Mouse (Mus musculus): ENCODE data around the gene Zfp784. TPM values are rescaled to one million over a fixed set of nuclear protein-coding genes. Genes with fewer than 3 reads are reported as not detected.

Gene Zfp784
- polyA plus RNA-seq, 1 experiment from 2014 or later, result 6.0 TPM

DNA sequence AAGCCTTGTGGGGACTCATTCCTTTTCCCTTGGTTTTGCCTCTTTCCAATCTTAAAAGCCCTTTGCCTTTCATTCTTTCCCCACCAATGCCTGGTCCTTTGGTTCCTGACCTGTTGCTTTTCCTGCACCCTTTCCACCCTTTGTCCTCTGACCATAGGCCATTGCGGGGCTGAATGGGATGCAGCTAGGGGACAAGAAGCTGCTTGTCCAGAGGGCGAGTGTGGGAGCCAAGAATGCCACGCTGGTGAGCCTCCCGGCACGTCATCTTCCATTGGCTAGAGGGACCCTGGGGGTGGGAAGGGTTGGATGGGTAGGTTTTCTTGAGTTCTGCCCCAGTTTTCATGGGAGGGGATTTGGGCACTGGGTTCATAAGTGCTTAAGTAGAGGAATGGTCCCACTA lies 36.7 kb upstream of the Zfp784 start:
- Histone ChIP-seq H3K9ac (no peak overlapping the region), H3K4me1 (replicated peaks) (no peaks in the 10 kb centered on the region), H3K9me3 (no peaks in the 10 kb centered on the region), H3K27me3 (replicated peaks) (no peaks in the 10 kb centered on the region), H3K27ac (no peak overlapping the region), H3K36me3 (peaks cover 55% of the 10 kb centered on the region), H3K4me2 (replicated peaks) (no peak overlapping the region), H3K4me3 (replicated peaks) (no peak overlapping the region)
- no peak for ATAC-seq
- WGBS, result 96% methylated on average over 5 of the region's 5 CpGs

DNA sequence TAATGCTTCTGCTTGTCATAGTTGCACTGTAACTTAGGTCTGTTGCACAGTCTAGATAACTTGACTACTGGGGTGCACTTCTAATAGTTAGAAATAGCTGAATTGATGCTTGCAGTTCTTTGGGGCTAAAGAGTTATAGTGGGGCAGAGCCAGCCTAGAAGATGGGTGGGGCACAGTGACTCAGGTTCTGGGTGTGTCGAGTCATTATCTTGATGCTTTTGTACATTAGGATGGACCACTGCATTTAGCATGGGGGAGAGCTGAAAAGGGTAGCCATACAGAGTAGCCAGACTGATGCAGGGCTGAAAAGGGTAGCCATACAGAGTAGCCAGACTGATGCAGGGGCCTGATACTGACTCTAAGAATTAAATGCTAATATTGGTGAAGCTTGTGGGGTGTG lies 35.3 kb upstream of the Zfp784 start:
- no peak overlapping the region for H3K4me2 ChIP-seq (replicated peaks)
- no peak overlapping the region for H3K9ac ChIP-seq
- H3K4me3 ChIP-seq (replicated peaks), result no peak overlapping the region
- H3K9me3 ChIP-seq, result no peaks in the 10 kb centered on the region
- H3K27ac ChIP-seq, result no peak overlapping the region
- no peaks in the 10 kb centered on the region for H3K4me1 ChIP-seq (replicated peaks)
- H3K27me3 ChIP-seq (replicated peaks), result no peaks in the 10 kb centered on the region
- ATAC-seq, result peak; percentile 31; the same call in 1 of the 2 replicates
- peaks cover 65% of the 10 kb centered on the region for H3K36me3 ChIP-seq
- 62% methylated on average over 1 of the region's 1 CpGs for WGBS

DNA sequence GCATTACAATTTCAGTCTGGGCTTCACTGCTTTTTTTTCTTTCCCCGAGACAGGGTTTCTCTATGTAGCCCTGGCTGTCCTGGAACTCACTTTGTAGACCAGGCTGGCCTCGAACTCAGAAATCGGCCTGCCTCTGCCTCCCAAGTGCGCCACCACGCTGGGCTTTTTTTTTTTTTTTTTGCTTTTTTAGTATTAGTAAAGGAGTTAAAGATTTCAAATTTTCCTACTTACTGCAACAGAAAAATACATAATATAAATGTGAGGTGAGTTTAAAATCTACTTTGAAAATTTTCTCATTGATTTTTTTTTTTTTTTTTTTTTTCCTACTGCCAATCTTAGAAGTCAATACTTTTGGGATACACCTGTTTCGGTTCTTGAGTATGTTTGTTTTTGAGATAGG lies 26.6 kb upstream of the Zfp784 start:
- Histone ChIP-seq H3K27ac (no peak overlapping the region), H3K36me3 (peaks cover 28% of the 10 kb centered on the region), H3K27me3 (replicated peaks) (no peaks in the 10 kb centered on the region), H3K4me1 (replicated peaks) (peaks cover 21% of the 10 kb centered on the region), H3K9ac (no peak overlapping the region), H3K4me2 (replicated peaks) (peak overlapping the region; percentile 74; the same call in 1 of the 2 replicates), H3K4me3 (replicated peaks) (no peak overlapping the region), H3K9me3 (no peaks in the 10 kb centered on the region)
- WGBS, result 89% methylated on average over 6 of the region's 6 CpGs
- no peak for ATAC-seq

DNA sequence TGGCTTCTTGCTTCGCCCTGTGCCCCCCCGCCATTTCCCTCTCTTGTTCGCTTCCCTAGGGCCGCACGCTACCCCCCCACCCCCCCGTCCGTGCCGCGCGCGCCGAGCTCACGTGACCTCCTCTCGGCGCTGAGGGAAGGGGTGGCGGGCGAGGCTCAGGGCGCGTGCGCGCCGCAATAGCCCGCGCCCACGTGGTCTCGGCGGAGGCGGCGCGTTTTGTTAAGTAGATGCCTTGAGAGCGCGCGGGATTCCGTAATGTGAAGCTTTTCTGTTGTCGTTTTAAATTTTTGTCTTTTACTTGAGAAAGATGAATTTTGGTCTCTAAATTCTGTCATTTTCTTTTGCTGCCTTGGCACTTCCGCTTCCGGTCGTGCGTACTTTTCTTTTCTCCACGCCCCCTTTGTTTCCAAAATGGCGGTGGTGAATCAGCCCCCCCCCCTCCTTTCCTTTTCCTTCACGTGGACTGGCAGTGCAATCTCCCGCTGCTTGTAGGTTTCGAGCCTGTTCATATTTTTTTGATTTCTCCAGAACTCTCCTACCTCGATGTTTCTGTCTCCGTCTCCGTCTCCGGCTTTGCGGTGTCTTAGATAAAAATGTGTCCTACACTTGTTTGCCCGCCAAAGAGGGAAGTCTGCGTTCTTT lies 24.2 kb upstream of the Zfp784 start:
- Histone ChIP-seq H3K4me1 (replicated peaks) (peaks cover 22% of the 10 kb centered on the region), H3K36me3 (0 out of 2 replicates have a peak, but pooled peaks cover 7% of the 10 kb centered on the region), H3K4me2 (replicated peaks) (peak overlapping the region; percentile 74), H3K27ac (peak overlapping the region; percentile 99), H3K27me3 (replicated peaks) (peaks cover 7% of the 10 kb centered on the region; the same call in 1 of the 2 replicates), H3K9ac (peak overlapping the region; percentile 72), H3K9me3 (no peaks in the 10 kb centered on the region), H3K4me3 (replicated peaks) (peak overlapping the region; percentile 62)
- under 1% methylated on average over 51 of the region's 51 CpGs for WGBS
- ATAC-seq, result peak; percentile 68

DNA sequence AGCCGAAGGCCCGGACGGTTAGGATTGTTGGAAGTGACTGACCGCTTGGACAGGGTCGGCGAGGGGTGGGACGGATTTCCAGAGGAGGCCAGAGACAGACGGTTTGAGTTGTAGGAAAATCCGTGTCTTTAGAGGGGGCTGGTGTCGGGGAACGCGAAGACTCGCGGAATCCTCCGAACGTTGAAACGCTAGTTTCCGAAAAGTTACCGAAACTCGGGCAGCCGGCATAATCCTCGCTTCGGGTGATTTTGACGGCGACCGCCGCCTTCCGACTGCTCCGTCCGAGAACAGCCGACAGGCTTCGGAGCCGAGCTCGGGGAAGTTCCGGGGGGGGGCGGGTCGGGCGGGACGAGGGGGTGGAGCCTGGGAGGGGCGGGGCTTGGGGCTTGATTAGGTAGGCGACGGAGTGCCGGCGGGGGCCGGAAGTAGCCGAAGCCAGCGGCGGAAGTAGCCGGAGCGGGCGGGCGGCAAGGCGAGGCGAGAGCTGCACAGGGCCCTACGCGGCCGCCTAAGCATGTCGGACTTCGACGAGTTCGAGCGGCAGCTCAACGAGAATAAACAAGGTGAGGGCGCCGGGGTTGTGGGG lies 23.6 kb upstream of the Zfp784 start, which contains the start of gene U2af2:
Gene U2af2 (plus strand): TSS at position 370 of the 586 bp plus-strand sequence.
- Histone ChIP-seq H3K4me1 (replicated peaks) (peaks cover 25% of the 10 kb centered on the region), H3K27ac (peak within 1 kb of the TSS; percentile 99), H3K36me3 (0 out of 2 replicates have a peak, but pooled peaks cover under 1% of the 10 kb centered on the region), H3K27me3 (replicated peaks) (peaks cover 12% of the 10 kb centered on the region), H3K9me3 (no peaks in the 10 kb centered on the region), H3K9ac (peak within 1 kb of the TSS; percentile 72), H3K4me3 (replicated peaks) (peak within 1 kb of the TSS; percentile 62), H3K4me2 (replicated peaks) (peak within 1 kb of the TSS; percentile 90)
- ATAC-seq, result peak; percentile 85
- under 1% methylated on average over 64 of the region's 65 CpGs for WGBS

DNA sequence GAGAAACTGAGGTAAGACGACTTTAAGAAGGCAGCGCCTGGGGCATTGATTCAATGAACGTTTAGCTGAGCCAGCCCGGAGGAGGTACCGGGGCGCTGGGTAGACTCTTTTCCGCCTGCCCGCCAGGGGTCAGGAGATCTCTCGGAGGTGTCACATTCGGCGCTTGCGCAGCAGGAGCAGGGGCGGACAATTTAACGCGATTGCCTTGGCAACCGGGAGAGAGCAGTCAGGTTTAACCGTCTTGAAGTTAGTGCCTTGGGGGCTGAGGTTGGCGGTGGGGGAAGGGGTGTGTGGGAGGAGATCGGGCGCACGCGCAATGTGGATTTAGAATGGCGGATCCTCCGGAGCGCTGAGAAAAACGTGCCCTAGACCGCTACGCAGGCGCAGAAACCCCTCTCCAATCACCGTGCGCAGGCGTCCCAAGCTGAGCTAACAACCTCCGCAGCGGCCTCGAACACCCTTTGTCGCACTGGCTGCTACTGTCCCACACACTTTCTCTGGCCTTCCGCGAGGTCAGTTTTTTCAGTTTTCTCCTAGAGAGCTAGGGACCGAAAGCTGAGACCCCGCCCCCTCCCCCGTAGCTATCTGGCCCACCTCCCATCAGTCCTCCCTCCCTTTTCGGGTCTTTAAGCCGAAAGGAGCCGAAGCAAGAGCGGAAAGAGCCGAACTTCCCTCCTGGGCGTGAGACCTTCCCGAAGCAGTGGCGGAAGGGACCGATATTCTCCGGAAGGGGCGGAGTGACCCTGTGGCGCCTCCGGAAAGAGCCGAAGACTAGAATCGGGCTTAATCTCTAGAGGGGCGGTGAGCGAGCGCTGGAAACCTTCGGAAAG lies 22.9 kb upstream of the Zfp784 start:
- Histone ChIP-seq H3K36me3 (no peaks in the 10 kb centered on the region), H3K4me3 (replicated peaks) (peak overlapping the region; percentile 62), H3K27ac (peak overlapping the region; percentile 99), H3K4me1 (replicated peaks) (peaks cover 26% of the 10 kb centered on the region), H3K4me2 (replicated peaks) (peak overlapping the region; percentile 90), H3K9ac (peak overlapping the region; percentile 72), H3K27me3 (replicated peaks) (peaks cover 18% of the 10 kb centered on the region), H3K9me3 (no peaks in the 10 kb centered on the region)
- WGBS, result under 1% methylated on average over 60 of the region's 60 CpGs
- ATAC-seq, result peak; percentile 91

DNA sequence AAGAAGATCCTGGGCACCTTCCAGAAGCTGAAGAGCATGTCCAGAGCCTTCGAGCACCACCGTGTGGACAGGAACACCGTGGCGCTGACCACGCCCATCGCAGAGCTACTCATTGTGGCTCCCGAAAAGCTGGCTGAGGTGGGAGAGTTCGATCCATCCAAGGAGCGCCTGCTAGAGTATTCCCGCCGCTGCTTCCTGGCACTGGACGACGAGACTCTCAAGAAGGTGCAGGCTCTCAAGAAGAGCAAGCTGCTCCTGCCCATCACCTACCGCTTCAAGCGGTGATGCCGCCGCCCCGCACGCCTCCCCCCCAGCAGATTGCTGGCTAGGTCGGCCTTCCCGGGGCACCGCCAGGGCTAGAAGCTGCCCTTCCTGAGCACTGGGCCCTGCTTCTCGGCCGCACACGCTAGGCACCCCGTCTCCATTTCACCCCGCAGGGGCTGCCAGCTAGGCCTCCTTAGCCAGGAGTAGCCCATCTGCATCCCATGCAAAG lies 22.0 kb upstream of the Zfp784 start:
- WGBS, result 2% methylated on average over 27 of the region's 27 CpGs
- no peaks in the 10 kb centered on the region for H3K36me3 ChIP-seq
- ATAC-seq, result peak; percentile 13
- peaks cover 27% of the 10 kb centered on the region for H3K27me3 ChIP-seq (replicated peaks)
- peaks cover 24% of the 10 kb centered on the region for H3K4me1 ChIP-seq (replicated peaks)
- H3K9me3 ChIP-seq, result no peaks in the 10 kb centered on the region
- H3K27ac ChIP-seq, result peak overlapping the region; percentile 99
- peak overlapping the region; percentile 72 for H3K9ac ChIP-seq
- peak overlapping the region; percentile 90 for H3K4me2 ChIP-seq (replicated peaks)
- H3K4me3 ChIP-seq (replicated peaks), result peak overlapping the region; percentile 62

DNA sequence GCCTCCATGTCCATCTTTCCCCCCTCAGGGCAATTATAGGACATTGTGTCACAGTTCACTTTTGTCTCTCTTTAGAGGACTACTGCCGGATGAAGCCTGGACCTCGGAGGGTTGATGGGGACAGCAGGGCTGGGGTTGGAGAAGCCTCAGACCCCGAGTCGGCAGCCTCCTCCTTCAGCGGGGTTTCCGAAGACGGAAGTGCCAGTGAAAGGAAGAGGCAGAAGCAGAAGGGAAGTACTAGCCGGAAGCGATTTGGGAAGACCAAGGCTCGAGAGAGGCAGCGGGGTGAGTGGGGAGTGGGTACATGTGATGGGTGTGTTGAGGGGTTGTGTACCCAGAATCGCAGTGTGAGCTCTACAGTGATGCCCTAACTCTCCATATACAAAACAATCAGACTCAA lies 21.2 kb upstream of the Zfp784 start:
- Histone ChIP-seq H3K4me2 (replicated peaks) (no peak overlapping the region), H3K36me3 (no peaks in the 10 kb centered on the region), H3K27ac (no peak overlapping the region), H3K9ac (no peak overlapping the region), H3K4me1 (replicated peaks) (peaks cover 24% of the 10 kb centered on the region), H3K4me3 (replicated peaks) (no peak overlapping the region), H3K27me3 (replicated peaks) (peaks cover 35% of the 10 kb centered on the region), H3K9me3 (no peaks in the 10 kb centered on the region)
- no peak for ATAC-seq
- WGBS, result 91% methylated on average over 12 of the region's 12 CpGs

DNA sequence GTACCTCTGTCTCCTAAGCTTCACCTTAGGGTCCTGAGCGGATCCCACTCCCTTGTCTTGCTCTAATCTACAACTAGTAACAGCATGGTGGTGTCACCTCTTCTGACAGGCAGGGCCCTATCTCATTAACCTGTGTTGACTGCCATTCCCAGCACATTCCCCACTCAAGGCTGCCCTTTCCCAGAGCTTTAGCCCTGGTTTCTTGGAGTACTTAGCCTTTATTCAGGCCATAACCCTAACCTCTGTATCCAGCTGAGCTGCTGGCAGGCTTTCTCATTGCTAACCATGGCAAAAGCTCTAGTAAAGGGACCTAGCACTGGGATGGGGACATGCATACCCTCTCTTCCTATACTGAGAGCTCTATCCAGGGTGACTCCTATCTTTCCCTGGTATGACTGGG lies 20.4 kb upstream of the Zfp784 start:
- peaks cover 26% of the 10 kb centered on the region for H3K4me1 ChIP-seq (replicated peaks)
- 89% methylated on average over 1 of the region's 1 CpGs for WGBS
- H3K27me3 ChIP-seq (replicated peaks), result peaks cover 43% of the 10 kb centered on the region
- no peaks in the 10 kb centered on the region for H3K9me3 ChIP-seq
- no peak for ATAC-seq
- H3K4me2 ChIP-seq (replicated peaks), result no peak overlapping the region
- H3K27ac ChIP-seq, result no peak overlapping the region
- no peak overlapping the region for H3K9ac ChIP-seq
- H3K4me3 ChIP-seq (replicated peaks), result no peak overlapping the region
- H3K36me3 ChIP-seq, result no peaks in the 10 kb centered on the region

DNA sequence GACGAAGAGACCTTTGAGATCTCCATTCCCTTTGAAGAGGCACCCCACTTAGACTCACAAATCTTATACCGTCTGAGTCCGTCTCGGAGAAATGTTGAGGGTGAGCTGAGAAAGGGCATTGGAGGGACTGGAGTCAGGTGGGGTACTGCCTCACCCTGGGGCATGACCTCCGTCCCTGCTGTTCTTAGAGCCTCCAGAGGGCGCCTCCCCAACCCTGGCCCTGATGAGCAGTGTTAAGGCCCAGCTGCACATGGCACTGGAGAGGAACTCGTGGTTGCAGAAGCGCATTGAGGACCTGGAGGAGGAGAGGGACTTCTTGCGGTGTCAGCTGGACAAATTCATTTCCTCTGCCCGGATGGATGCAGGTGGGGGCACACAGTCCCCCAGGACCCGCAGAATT lies 19.6 kb upstream of the Zfp784 start:
- Histone ChIP-seq H3K4me1 (replicated peaks) (peaks cover 34% of the 10 kb centered on the region), H3K36me3 (no peaks in the 10 kb centered on the region), H3K9me3 (no peaks in the 10 kb centered on the region), H3K4me3 (replicated peaks) (no peak overlapping the region), H3K27me3 (replicated peaks) (peaks cover 52% of the 10 kb centered on the region), H3K9ac (no peak overlapping the region), H3K27ac (no peak overlapping the region), H3K4me2 (replicated peaks) (peak overlapping the region; percentile 72)
- WGBS, result 32% methylated on average over 11 of the region's 11 CpGs
- ATAC-seq, result no peak

DNA sequence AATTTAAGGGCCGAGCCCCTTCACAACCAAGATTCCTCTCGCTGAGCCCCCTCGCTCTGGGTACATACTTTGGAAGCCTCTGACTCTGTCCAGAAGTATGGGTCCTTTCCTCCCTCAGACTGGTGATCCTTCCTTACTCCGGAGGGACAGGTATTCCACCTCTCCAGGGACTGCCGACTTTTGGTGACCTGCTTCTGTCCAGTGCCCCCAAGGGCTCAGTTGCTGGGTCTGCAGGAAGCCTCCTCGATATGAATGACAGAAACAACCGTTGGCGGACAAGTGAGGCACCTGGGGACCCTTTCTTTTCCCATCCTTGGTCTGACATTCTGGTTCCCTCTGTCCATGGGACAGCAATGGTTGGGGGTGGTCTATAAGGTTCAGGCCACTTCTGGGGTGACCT lies 19.1 kb upstream of the Zfp784 start:
- Histone ChIP-seq H3K27me3 (replicated peaks) (peaks cover 54% of the 10 kb centered on the region), H3K4me1 (replicated peaks) (peaks cover 38% of the 10 kb centered on the region), H3K4me3 (replicated peaks) (peak overlapping the region; percentile 47), H3K9ac (peak overlapping the region; percentile 62; the same call in 1 of the 2 replicates), H3K9me3 (no peaks in the 10 kb centered on the region), H3K4me2 (replicated peaks) (peak overlapping the region; percentile 72), H3K27ac (no peak overlapping the region), H3K36me3 (no peaks in the 10 kb centered on the region)
- no peak for ATAC-seq
- WGBS, result 35% methylated on average over 8 of the region's 8 CpGs

DNA sequence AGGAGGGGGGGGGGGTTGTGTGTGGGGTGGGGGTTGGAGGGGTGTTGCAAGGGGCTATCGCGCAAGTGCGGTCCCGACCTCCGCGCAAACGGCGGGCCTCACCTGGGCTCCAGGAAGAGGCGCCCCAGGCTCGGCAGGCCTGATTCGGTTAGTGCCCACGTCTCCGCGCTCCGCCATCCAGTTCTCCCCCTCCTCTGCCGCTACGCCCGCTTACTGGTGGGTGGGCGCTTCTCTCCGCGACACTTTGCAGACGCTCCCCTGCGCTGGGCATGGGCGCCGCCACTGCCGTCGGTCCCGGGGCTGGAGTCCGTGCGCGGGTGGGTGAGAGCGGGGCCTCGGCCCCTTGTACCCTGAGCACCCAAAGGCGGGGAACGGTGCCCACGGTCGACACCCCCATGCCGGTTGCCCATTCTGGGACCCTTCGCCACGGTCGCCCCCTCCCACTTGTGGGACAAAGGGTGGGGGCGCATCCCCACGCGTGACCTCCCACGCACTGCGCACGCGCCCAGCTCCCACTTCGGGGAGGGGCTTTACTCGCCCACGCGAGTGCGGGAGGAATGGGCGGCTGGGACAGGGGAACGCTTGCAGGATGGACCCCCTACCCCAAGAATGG lies 18.5 kb upstream of the Zfp784 start:
- peak overlapping the region; percentile 72 for H3K4me2 ChIP-seq (replicated peaks)
- peaks cover 55% of the 10 kb centered on the region for H3K27me3 ChIP-seq (replicated peaks)
- H3K9ac ChIP-seq, result peak overlapping the region; percentile 62
- H3K4me3 ChIP-seq (replicated peaks), result peak overlapping the region; percentile 47
- ATAC-seq, result no peak
- 2% methylated on average over 55 of the region's 55 CpGs for WGBS
- H3K4me1 ChIP-seq (replicated peaks), result peaks cover 42% of the 10 kb centered on the region
- H3K36me3 ChIP-seq, result no peaks in the 10 kb centered on the region
- no peak overlapping the region for H3K27ac ChIP-seq
- H3K9me3 ChIP-seq, result no peaks in the 10 kb centered on the region
